Mouse (Mus musculus): ENCODE results near the gene Loxl3. TPM values are rescaled to one million over a fixed set of nuclear protein-coding genes. Genes with fewer than 3 reads are reported as not detected.

Loxl3 gene
- polyA plus RNA-seq, 1 experiment, result 14.4 TPM

DNA sequence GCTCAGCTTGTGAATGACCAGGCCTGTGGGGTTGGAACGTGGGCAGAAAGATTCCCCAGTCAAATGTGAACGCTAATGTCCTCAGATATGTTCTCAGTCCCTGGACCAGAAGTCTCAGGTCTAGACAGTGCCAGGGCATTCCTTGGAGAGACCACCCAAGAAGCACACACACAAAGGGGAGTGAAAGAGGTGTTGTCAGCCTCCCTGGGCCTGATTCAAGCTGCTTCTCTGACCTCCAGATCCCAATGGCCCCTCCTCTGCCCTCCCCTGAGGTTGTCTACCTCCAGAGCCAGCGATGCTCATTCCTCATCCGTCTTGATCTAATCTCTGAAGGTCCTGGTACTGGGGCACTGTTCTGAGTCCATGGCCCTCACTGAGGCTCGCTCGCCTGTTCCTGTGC is 9.6 kb downstream of the Loxl3 start:
- Histone ChIP-seq H3K27me3 (ENCODE audit: control insufficient read depth, insufficient read depth, insufficient read length) (no peaks in the 10 kb centered on the region), H3K4me2 (ENCODE audit: low read depth) (no peak overlapping the region), H3K36me3 (ENCODE audit: control insufficient read depth, insufficient read depth) (no peaks in the 10 kb centered on the region), H3K4me3 (no peak overlapping the region), H3ac (ENCODE audit: control insufficient read depth, insufficient read length) (no peak overlapping the region), H3K79me2 (ENCODE audit: control insufficient read depth, insufficient read depth) (no peaks in the 10 kb centered on the region)
- TF ChIP-seq MYOG (IDR thresholded peaks at IDR 0.05; ENCODE audit: control insufficient read depth in 1 of 3, insufficient read depth in 1 of 3, insufficient read length in 2 of 3, low read depth in 2 of 3) (no peak), E2F4 (IDR thresholded peaks at IDR 0.05; ENCODE audit: insufficient read depth) (no peak), SRF (IDR thresholded peaks at IDR 0.05; ENCODE audit: control insufficient read depth, insufficient read length, low read depth) (no peak), USF1 (IDR thresholded peaks at IDR 0.05; ENCODE audit: low read depth) (no peak), TCF12 (IDR thresholded peaks at IDR 0.05; ENCODE audit: insufficient read depth, poor library complexity, severe bottlenecking) (no peak), REST (IDR thresholded peaks at IDR 0.05; ENCODE audit: insufficient read depth, insufficient read length) (no peak), MAX (IDR thresholded peaks at IDR 0.05; ENCODE audit: low read depth) (no peak), MYOD1 (IDR thresholded peaks at IDR 0.05; ENCODE audit: control insufficient read depth in 1 of 3, insufficient read length in 2 of 3, low read depth in 2 of 3) (no peak), TCF3 (IDR thresholded peaks at IDR 0.05; ENCODE audit: insufficient read length, low read depth) (no peak), CEBPB (IDR thresholded peaks at IDR 0.05; ENCODE audit: insufficient read depth, poor library complexity, severe bottlenecking) (no peak), POLR2AphosphoS2 (IDR thresholded peaks at IDR 0.05; ENCODE audit: insufficient read length, low read depth) (no peak), POLR2A (IDR thresholded peaks at IDR 0.05; ENCODE audit: insufficient read length, low read depth) (no peak)

DNA sequence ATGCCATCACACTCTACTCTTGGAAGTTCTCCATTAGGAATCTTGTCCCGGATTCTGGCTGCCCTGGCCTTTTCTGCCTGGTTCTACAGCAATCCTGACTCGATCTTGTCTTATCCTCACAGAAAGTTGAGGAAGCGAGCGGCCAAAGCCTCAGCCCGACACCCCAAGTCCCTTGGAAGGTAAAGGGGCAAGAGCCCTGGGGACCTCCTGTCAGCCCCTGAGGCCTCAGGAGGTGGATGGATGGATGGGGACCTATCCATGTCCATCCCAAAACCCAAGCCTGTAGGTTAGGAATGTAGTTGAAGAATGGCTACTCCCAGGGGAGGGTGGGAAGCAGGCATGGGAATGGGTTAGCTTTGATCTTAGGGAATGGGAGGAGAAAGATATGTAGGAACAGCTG is 10.0 kb downstream of the Loxl3 start:
- no peak overlapping the region for H3K4me2 ChIP-seq (ENCODE audit: low read depth)
- H3K27me3 ChIP-seq (ENCODE audit: control insufficient read depth, insufficient read depth, insufficient read length), result no peaks in the 10 kb centered on the region
- no peaks in the 10 kb centered on the region for H3K36me3 ChIP-seq (ENCODE audit: control insufficient read depth, insufficient read depth)
- no peak overlapping the region for H3K4me3 ChIP-seq
- H3ac ChIP-seq (ENCODE audit: control insufficient read depth, insufficient read length), result no peak overlapping the region
- no peaks in the 10 kb centered on the region for H3K79me2 ChIP-seq (ENCODE audit: control insufficient read depth, insufficient read depth)
- TF ChIP-seq POLR2A (IDR thresholded peaks at IDR 0.05; ENCODE audit: insufficient read length, low read depth) (no peak), REST (IDR thresholded peaks at IDR 0.05; ENCODE audit: insufficient read depth, insufficient read length) (no peak), SRF (IDR thresholded peaks at IDR 0.05; ENCODE audit: control insufficient read depth, insufficient read length, low read depth) (no peak), TCF3 (IDR thresholded peaks at IDR 0.05; ENCODE audit: insufficient read length, low read depth) (no peak), POLR2AphosphoS2 (IDR thresholded peaks at IDR 0.05; ENCODE audit: insufficient read length, low read depth) (no peak), MYOD1 (IDR thresholded peaks at IDR 0.05; ENCODE audit: control insufficient read depth in 1 of 3, insufficient read length in 2 of 3, low read depth in 2 of 3) (no peak), CEBPB (IDR thresholded peaks at IDR 0.05; ENCODE audit: insufficient read depth, poor library complexity, severe bottlenecking) (no peak)

GRCm38 (mm10) chr6:83044742-83045141 is 10.8 kb downstream of the Loxl3 start:
- Histone ChIP-seq H3K4me3 (no peak overlapping the region), H3K4me2 (ENCODE audit: low read depth) (no peak overlapping the region), H3K36me3 (ENCODE audit: control insufficient read depth, insufficient read depth) (no peaks in the 10 kb centered on the region), H3K27me3 (ENCODE audit: control insufficient read depth, insufficient read depth, insufficient read length) (no peaks in the 10 kb centered on the region), H3ac (ENCODE audit: control insufficient read depth, insufficient read length) (no peak overlapping the region), H3K79me2 (ENCODE audit: control insufficient read depth, insufficient read depth) (no peaks in the 10 kb centered on the region)
- no peak for TF ChIP-seq POLR2A (IDR thresholded peaks at IDR 0.05; ENCODE audit: insufficient read length, low read depth)
- no peak for TF ChIP-seq TCF3 (IDR thresholded peaks at IDR 0.05; ENCODE audit: insufficient read length, low read depth)
- no peak for TF ChIP-seq E2F4 (IDR thresholded peaks at IDR 0.05; ENCODE audit: insufficient read depth)
- TF ChIP-seq MAX (IDR thresholded peaks at IDR 0.05; ENCODE audit: low read depth), result no peak
- no peak for TF ChIP-seq USF1 (IDR thresholded peaks at IDR 0.05; ENCODE audit: low read depth)
- no peak for TF ChIP-seq SRF (IDR thresholded peaks at IDR 0.05; ENCODE audit: control insufficient read depth, insufficient read length, low read depth)
- no peak for TF ChIP-seq REST (IDR thresholded peaks at IDR 0.05; ENCODE audit: insufficient read depth, insufficient read length)
- no peak for TF ChIP-seq TCF12 (IDR thresholded peaks at IDR 0.05; ENCODE audit: insufficient read depth, poor library complexity, severe bottlenecking)
- TF ChIP-seq POLR2AphosphoS2 (IDR thresholded peaks at IDR 0.05; ENCODE audit: insufficient read length, low read depth), result no peak
- TF ChIP-seq MYOG (IDR thresholded peaks at IDR 0.05; ENCODE audit: control insufficient read depth in 1 of 3, insufficient read depth in 1 of 3, insufficient read length in 2 of 3, low read depth in 2 of 3), result no peak
- no peak for TF ChIP-seq MYOD1 (IDR thresholded peaks at IDR 0.05; ENCODE audit: control insufficient read depth in 1 of 3, insufficient read length in 2 of 3, low read depth in 2 of 3)
- TF ChIP-seq CEBPB (IDR thresholded peaks at IDR 0.05; ENCODE audit: insufficient read depth, poor library complexity, severe bottlenecking), result no peak

GRCm38 (mm10) chr6:83049367-83049766 is 15.4 kb downstream of the Loxl3 start:
- no peak overlapping the region for H3ac ChIP-seq (ENCODE audit: control insufficient read depth, insufficient read length)
- H3K36me3 ChIP-seq (ENCODE audit: control insufficient read depth, insufficient read depth), result peaks cover 8% of the 10 kb centered on the region
- TF ChIP-seq POLR2AphosphoS2 (IDR thresholded peaks at IDR 0.05; ENCODE audit: insufficient read length, low read depth) (peak; percentile 59), TCF3 (IDR thresholded peaks at IDR 0.05; ENCODE audit: insufficient read length, low read depth) (no peak), SRF (IDR thresholded peaks at IDR 0.05; ENCODE audit: control insufficient read depth, insufficient read length, low read depth) (no peak), USF1 (IDR thresholded peaks at IDR 0.05; ENCODE audit: low read depth) (no peak), MYOG (IDR thresholded peaks at IDR 0.05; ENCODE audit: control insufficient read depth in 1 of 3, insufficient read depth in 1 of 3, insufficient read length in 2 of 3, low read depth in 2 of 3) (no peak)
- no peaks in the 10 kb centered on the region for H3K27me3 ChIP-seq (ENCODE audit: control insufficient read depth, insufficient read depth, insufficient read length)
- H3K4me2 ChIP-seq (ENCODE audit: low read depth), result no peak overlapping the region
- H3K79me2 ChIP-seq (ENCODE audit: control insufficient read depth, insufficient read depth), result peaks cover 25% of the 10 kb centered on the region
- no peak overlapping the region for H3K4me3 ChIP-seq

Data from myocyte (in vitro differentiated cells).